Mouse (Mus musculus): Measurements from ENCODE around the gene Ltn1. TPM values are rescaled to one million over a fixed set of nuclear protein-coding genes. Genes with fewer than 3 reads are reported as not detected.

The Ltn1 gene
- polyA plus RNA-seq (2016; fragmentation: Nextera tagmentation; extraction: Ambion mirVana): 36.0 and 36.4 TPM in 2 replicates

DNA sequence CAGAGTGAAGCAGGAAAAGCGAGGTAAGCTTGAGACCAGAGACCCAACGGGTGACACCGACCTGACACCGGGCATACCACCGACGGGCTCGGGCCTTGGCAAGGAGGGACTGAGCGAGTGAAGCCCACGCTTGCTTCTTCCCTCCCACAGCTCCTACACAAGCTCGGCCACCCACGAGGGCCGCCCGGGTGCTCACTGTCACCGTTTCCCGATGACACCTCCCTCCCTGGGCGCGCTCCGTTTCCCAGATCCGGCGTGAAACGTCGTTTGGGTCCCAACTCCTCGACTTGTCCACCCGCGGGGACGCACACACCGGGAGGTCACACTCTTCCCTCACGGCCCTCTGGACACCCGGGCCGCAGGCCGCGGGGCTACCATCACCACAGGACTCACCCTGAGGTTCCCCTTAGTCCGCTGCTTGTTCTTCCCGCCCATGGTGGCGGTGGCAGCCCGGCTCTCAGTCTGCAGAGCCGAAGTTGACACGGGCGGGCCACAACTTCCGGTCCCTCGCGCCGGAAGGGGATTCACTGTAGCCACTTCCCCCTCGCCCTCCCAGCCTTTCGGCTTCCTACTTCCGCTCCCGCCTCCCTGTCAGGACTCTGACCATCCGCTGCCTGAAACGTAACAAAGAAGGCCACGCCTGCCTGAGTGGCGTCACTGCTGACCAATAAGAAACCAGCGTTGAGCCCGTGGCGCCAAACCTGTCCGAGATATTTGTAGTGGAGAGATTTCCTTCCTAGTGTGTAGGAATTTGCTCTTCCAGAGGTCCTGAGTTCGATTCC, at the start of gene Ltn1:
TSS of gene Ltn1 (minus strand) at position 580 of the 782 bp plus-strand sequence.
- H3K4me3 ChIP-seq: peak within 1 kb of the TSS; percentile 93
- peak; percentile 100 for ATAC-seq (ENCODE audit: low FRiP score, low read depth)
- H3K36me3 ChIP-seq: no peaks in the 10 kb centered on the region
- H3K27me3 ChIP-seq: no peaks in the 10 kb centered on the region
- H3K9ac ChIP-seq (replicated peaks): peak within 1 kb of the TSS; percentile 73
- under 1% methylated on average over 56 of the region's 56 CpGs for WGBS
- H3K9me3 ChIP-seq: no peaks in the 10 kb centered on the region
- peak within 1 kb of the TSS; percentile 92 for H3K4me2 ChIP-seq (replicated peaks)
- no peak within 1 kb of the TSS; the same call in 1 of the 2 replicates for H3K27ac ChIP-seq (replicated peaks)
- peaks cover 6% of the 10 kb centered on the region for H3K4me1 ChIP-seq

DNA sequence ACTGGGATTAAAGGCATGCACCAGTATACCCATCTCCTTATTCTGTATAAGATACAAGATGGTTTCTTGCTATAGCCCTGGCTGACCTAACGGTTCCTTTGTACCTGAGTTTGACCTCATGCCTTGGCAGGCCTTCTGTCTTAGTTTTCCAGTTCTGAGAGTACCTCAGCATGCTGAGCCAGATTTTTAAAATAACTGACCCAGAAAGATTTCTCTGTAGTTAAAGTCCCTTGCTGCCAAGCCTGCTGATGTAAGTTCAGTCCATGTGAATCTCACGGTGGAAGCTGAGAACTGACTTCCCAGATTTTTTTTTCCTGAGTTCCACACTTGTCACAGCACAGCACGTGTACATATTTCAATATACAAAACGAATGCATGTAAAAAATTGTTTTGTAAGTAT, 38.2 kb upstream of the Ltn1 start:
- no peak overlapping the region for H3K9ac ChIP-seq (replicated peaks)
- no peak overlapping the region for H3K27ac ChIP-seq (replicated peaks)
- ATAC-seq (ENCODE audit: low FRiP score, low read depth): no peak
- no peak overlapping the region for H3K4me2 ChIP-seq (replicated peaks)
- peaks cover 67% of the 10 kb centered on the region for H3K36me3 ChIP-seq
- H3K9me3 ChIP-seq: no peaks in the 10 kb centered on the region
- H3K4me3 ChIP-seq: no peak overlapping the region
- H3K4me1 ChIP-seq: no peaks in the 10 kb centered on the region
- no peaks in the 10 kb centered on the region for H3K27me3 ChIP-seq
- WGBS: 93% methylated on average over 4 of the region's 4 CpGs

- 92% methylated on average over 3 of the region's 3 CpGs for WGBS
These were observed 26.3 kb upstream of the Ltn1 start for GRCm38 (mm10) chr16:87458752-87459151.

DNA sequence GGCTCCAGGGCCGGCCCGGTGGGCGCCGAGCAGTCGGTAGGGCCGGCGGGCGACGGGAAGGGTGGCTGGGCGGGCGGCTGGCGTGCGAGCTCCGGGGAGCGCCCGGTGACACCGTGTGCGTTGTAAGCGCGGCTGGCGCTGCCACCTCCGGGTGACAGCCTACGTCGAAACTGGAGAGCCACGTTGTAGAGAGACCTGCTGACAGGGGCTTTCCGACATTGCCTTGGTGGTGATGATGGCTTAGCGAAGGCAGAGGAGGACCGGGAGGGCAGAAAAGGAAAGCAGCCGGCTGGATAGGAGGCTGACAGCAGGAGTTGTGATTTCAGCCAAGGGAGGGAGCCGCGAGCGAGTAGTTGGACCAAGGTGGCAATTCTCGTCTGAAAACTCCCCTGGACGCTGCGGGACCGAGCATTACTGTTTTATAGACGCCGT, 22.8 kb upstream of the Ltn1 start:
- H3K36me3 ChIP-seq: 0 out of 2 replicates have a peak, but pooled peaks cover 12% of the 10 kb centered on the region
- H3K9me3 ChIP-seq: no peaks in the 10 kb centered on the region
- peak overlapping the region; percentile 86 for H3K4me2 ChIP-seq (replicated peaks)
- H3K4me3 ChIP-seq: peak overlapping the region; percentile 90
- WGBS: under 1% methylated on average over 38 of the region's 38 CpGs
- peak overlapping the region; percentile 76 for H3K27ac ChIP-seq (replicated peaks)
- H3K9ac ChIP-seq (replicated peaks): peak overlapping the region; percentile 89
- peak; percentile 2; the same call in 1 of the 2 replicates for ATAC-seq (ENCODE audit: low FRiP score, low read depth)
- 0 out of 2 replicates have a peak, but pooled peaks cover 4% of the 10 kb centered on the region for H3K27me3 ChIP-seq
- peaks cover 17% of the 10 kb centered on the region for H3K4me1 ChIP-seq

More at GRCm38 (mm10) chr16:87458752-87459151, 26.3 kb upstream of the Ltn1 start:
- no peak for ATAC-seq (ENCODE audit: low FRiP score, low read depth)
- H3K9ac ChIP-seq (replicated peaks): no peak overlapping the region
- peaks cover 17% of the 10 kb centered on the region for H3K4me1 ChIP-seq
- H3K36me3 ChIP-seq: peaks cover 29% of the 10 kb centered on the region
- no peak overlapping the region for H3K4me3 ChIP-seq
- no peak overlapping the region for H3K27ac ChIP-seq (replicated peaks)
- no peak overlapping the region for H3K4me2 ChIP-seq (replicated peaks)
- H3K9me3 ChIP-seq: no peaks in the 10 kb centered on the region
- no peaks in the 10 kb centered on the region for H3K27me3 ChIP-seq

DNA sequence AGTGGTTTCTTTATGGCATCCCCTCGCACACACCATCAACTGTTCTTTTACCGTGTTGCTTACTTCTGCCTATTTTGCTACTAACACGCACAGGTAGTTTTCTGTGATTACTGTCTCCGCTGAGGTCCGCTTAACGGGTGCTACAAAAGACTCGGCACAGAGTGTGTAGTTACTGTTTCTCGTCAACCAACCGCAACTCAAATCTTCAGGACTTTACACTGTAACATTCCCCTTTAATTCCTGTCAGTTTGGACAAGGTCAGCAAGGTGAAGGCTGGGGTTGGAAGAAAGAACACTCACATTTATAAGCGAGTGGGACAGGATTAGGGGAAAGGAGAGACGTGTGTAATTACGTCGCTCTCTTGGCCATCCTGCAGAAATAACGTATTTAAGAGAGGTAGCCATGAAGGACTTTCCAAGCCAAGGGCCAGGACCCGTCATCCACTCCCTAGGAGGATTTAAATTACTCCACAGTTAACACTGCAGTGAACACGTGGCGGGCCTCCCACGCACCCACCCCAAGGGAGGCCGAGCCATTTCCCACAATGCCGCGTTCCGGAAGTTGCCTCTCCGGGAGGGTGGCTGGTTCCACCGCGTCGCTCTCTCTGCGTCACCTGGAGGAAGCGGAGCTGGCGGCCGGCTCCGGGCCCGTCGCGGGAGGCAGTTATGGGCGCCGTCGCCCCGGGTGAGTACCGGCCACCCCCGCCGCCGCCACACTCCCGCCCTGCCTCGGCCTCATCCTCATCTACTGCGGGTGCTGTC, 22.2 kb upstream of the Ltn1 start, which contains the start of gene Usp16:
TSS of gene Usp16 (plus strand) at position 285 of the 761 bp plus-strand sequence.
- peak within 1 kb of the TSS; percentile 76 for H3K27ac ChIP-seq (replicated peaks)
- peak; percentile 97 for ATAC-seq (ENCODE audit: low FRiP score, low read depth)
- H3K27me3 ChIP-seq: 0 out of 2 replicates have a peak, but pooled peaks cover 4% of the 10 kb centered on the region
- peak within 1 kb of the TSS; percentile 86 for H3K4me2 ChIP-seq (replicated peaks)
- peak within 1 kb of the TSS; percentile 90 for H3K4me3 ChIP-seq
- no peaks in the 10 kb centered on the region for H3K9me3 ChIP-seq
- peaks cover 17% of the 10 kb centered on the region for H3K4me1 ChIP-seq
- peak within 1 kb of the TSS; percentile 89 for H3K9ac ChIP-seq (replicated peaks)
- 0 out of 2 replicates have a peak, but pooled peaks cover 8% of the 10 kb centered on the region for H3K36me3 ChIP-seq
- WGBS: 9% methylated on average over 45 of the region's 45 CpGs

GRCm38 (mm10) chr16:87453226-87453625, 20.8 kb upstream of the Ltn1 start:
- Histone ChIP-seq H3K4me3 (no peak overlapping the region), H3K27ac (replicated peaks) (no peak overlapping the region), H3K4me1 (peaks cover 17% of the 10 kb centered on the region), H3K4me2 (replicated peaks) (no peak overlapping the region), H3K27me3 (0 out of 2 replicates have a peak, but pooled peaks cover 4% of the 10 kb centered on the region), H3K9me3 (no peaks in the 10 kb centered on the region), H3K36me3 (no peaks in the 10 kb centered on the region), H3K9ac (replicated peaks) (no peak overlapping the region)
- WGBS: 85% methylated on average over 2 of the region's 2 CpGs
- ATAC-seq (ENCODE audit: low FRiP score, low read depth): no peak

- peaks cover 8% of the 10 kb centered on the region for H3K4me1 ChIP-seq
- H3K4me2 ChIP-seq (replicated peaks): no peak overlapping the region
- no peaks in the 10 kb centered on the region for H3K27me3 ChIP-seq
- 89% methylated on average over 3 of the region's 3 CpGs for WGBS
- no peak overlapping the region for H3K9ac ChIP-seq (replicated peaks)
- no peak for ATAC-seq (ENCODE audit: low FRiP score, low read depth)
- no peaks in the 10 kb centered on the region for H3K36me3 ChIP-seq
- no peak overlapping the region for H3K27ac ChIP-seq (replicated peaks)
- no peaks in the 10 kb centered on the region for H3K9me3 ChIP-seq
- no peak overlapping the region for H3K4me3 ChIP-seq
These were observed 13.1 kb upstream of the Ltn1 start for GRCm38 (mm10) chr16:87445528-87445927.

DNA sequence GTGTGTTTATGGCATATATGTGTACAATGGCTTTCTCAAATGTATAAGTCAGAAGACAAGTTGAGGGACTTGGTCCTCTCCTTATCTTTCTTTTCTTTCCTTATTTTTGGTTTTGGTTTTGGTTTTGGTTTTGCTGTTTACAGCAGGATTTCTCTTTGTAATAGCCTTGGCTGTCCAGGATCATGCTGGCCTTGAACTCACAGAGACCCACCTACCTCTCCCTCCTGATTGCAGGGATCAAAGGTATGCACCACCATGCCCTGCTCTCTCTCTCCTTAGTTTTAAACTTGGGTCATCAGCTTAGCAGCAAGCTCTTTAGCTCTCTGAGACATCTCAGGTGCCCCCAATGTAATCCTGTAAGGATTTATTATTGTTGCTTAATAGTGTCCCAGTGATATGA, 12.7 kb upstream of the Ltn1 start:
- H3K4me2 ChIP-seq (replicated peaks): no peak overlapping the region
- no peak overlapping the region for H3K27ac ChIP-seq (replicated peaks)
- no peak overlapping the region for H3K9ac ChIP-seq (replicated peaks)
- H3K36me3 ChIP-seq: no peaks in the 10 kb centered on the region
- no peak for ATAC-seq (ENCODE audit: low FRiP score, low read depth)
- H3K9me3 ChIP-seq: no peaks in the 10 kb centered on the region
- no peak overlapping the region for H3K4me3 ChIP-seq
- H3K27me3 ChIP-seq: no peaks in the 10 kb centered on the region
- peaks cover 8% of the 10 kb centered on the region for H3K4me1 ChIP-seq

- Histone ChIP-seq H3K27ac (replicated peaks) (no peak overlapping the region), H3K36me3 (no peaks in the 10 kb centered on the region), H3K4me1 (peaks cover 13% of the 10 kb centered on the region), H3K27me3 (no peaks in the 10 kb centered on the region), H3K4me2 (replicated peaks) (no peak overlapping the region), H3K9me3 (no peaks in the 10 kb centered on the region), H3K9ac (replicated peaks) (no peak overlapping the region), H3K4me3 (no peak overlapping the region)
- ATAC-seq (ENCODE audit: low FRiP score, low read depth): no peak
- 48% methylated on average over 1 of the region's 1 CpGs for WGBS
These were observed 11.7 kb upstream of the Ltn1 start for GRCm38 (mm10) chr16:87444071-87444470.

DNA sequence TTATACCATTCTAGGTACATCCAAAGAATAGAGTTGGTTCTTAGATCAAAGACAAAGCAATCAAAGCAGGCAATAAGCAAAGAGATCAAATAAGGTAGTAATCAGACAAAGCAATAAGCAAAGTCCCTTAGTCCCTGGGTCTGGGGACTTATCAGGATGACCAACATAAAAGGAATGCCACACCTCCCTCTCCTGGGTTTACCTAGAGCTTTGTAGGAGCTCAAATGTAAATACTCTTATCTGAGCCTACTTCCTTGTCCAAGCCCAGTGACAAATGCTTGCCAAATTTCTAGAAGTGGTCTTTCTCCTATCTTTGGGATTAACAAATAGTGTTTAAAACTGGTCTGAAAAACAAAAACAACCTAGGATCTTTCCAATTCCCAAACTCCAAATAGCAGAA, 10.8 kb upstream of the Ltn1 start:
- H3K27ac ChIP-seq (replicated peaks): no peak overlapping the region
- H3K36me3 ChIP-seq: no peaks in the 10 kb centered on the region
- H3K9me3 ChIP-seq: no peaks in the 10 kb centered on the region
- no peak overlapping the region for H3K9ac ChIP-seq (replicated peaks)
- no peak for ATAC-seq (ENCODE audit: low FRiP score, low read depth)
- no peaks in the 10 kb centered on the region for H3K27me3 ChIP-seq
- peaks cover 13% of the 10 kb centered on the region for H3K4me1 ChIP-seq
- H3K4me3 ChIP-seq: no peak overlapping the region
- H3K4me2 ChIP-seq (replicated peaks): no peak overlapping the region

- Histone ChIP-seq H3K9ac (replicated peaks) (no peak overlapping the region), H3K4me2 (replicated peaks) (no peak overlapping the region), H3K27me3 (no peaks in the 10 kb centered on the region), H3K27ac (replicated peaks) (no peak overlapping the region), H3K36me3 (no peaks in the 10 kb centered on the region), H3K9me3 (no peaks in the 10 kb centered on the region), H3K4me1 (peaks cover 13% of the 10 kb centered on the region), H3K4me3 (no peak overlapping the region)
- ATAC-seq (ENCODE audit: low FRiP score, low read depth): no peak
- WGBS: 64% methylated on average over 5 of the region's 5 CpGs
These were observed 9.9 kb upstream of the Ltn1 start for GRCm38 (mm10) chr16:87442291-87442690.

DNA sequence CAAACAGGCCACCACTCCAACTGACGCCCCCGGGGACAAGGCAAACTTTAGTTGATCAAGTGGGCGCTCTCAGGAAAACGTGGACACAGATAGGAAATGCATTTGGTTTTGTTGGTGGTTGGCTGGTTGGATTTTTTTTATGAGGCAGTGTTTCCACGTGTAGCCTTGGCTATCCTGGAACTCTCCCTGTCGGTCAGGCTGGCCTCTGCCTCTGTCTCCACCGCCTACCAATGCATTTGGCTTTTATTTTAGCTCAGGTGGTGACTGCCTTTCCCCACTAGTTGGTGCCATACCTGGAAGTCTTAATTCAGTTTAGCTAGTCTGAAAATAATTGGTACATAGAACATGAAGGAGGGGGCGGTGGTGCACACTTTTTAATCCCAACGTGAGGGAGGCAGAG, 8.7 kb upstream of the Ltn1 start:
- no peaks in the 10 kb centered on the region for H3K9me3 ChIP-seq
- ATAC-seq (ENCODE audit: low FRiP score, low read depth): no peak
- H3K27ac ChIP-seq (replicated peaks): no peak overlapping the region
- peak overlapping the region; percentile 80 for H3K4me2 ChIP-seq (replicated peaks)
- H3K27me3 ChIP-seq: no peaks in the 10 kb centered on the region
- WGBS: 25% methylated on average over 9 of the region's 9 CpGs
- peak overlapping the region; percentile 75 for H3K9ac ChIP-seq (replicated peaks)
- H3K4me1 ChIP-seq: peaks cover 13% of the 10 kb centered on the region
- H3K4me3 ChIP-seq: peak overlapping the region; percentile 61
- H3K36me3 ChIP-seq: no peaks in the 10 kb centered on the region

All from midbrain, embryonic 12.5 days (tissue).